Mouse (Mus musculus): ENCODE results near the gene Cldn1.

Cldn1 gene

DNA sequence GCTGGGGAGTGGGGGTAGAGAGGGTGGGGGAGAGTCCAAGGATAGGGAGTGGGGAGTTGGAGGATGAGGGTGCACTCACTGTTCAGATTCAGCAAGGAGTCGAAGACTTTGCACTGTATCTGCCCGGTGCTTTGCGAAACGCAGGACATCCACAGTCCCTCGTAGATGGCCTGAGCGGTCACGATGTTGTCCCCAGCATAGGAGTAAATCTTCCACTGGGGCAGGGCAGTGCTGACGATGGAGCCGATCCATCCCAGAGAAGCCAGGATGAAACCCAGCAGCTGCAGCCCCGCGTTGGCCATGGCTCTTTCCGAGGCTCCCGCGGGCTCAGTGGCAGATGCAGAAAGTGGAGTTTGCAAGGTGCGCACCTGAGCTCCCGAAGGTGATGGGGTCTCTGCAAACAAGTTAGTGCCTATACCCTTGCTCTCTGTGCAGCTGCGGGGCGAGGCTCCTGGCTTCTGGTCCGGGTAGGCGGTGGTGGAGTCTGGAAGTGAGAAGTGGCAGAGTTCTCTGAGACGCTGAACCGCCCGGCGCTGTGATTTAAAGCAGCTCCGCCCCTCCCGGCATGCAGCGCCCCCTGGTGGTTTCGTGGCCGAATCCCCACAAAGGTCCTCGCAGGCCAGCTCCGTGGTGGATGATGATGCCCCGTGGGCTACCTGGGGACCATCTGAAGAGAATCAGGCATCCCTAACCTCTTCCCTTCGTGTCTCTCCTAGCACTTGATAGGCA, at the start of gene Cldn1:
Cldn1 (minus strand) TSS at position 517 of the 729 bp plus-strand sequence.
- peak; percentile 83 to 95 for DNase-seq

DNA sequence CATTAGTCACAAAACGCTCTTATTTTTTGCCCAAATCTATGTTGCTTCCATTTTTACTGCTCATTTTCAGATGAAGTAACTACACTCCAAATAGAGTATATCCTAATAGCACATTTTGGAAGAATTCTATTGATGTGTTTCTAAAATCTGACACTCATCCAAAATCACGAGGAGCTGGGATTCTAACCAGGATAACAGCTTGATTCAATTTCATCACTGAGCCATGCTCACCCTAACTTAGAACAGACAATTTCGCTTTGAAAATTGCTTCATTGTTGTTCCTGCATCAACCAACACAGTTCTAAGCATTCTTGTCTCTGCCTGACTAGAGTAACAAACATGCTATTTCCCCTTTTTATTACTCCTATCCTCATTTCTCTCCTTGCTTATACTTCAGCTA, 47.0 kb upstream of the Cldn1 start:
- DNase-seq: no peak

DNA sequence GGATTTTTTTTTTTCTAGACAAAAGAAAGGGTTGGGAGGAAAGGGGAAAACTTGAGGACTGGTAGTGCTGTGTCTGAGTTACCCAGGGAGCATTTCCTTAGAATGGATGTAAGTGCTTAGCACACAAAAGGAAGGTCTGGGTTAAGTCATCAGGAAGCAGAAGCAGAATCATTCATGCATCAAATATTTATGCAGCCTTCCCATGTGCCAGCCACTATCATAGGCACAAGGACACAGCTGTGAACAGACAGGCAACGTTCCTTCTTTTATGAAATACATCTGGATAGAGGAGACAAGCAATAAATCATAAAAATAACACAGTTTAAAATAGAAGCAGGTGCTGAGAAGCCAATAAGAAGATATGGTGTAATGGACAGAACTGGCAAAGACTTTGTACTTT, 32.4 kb upstream of the Cldn1 start:
- no peak for DNase-seq

DNA sequence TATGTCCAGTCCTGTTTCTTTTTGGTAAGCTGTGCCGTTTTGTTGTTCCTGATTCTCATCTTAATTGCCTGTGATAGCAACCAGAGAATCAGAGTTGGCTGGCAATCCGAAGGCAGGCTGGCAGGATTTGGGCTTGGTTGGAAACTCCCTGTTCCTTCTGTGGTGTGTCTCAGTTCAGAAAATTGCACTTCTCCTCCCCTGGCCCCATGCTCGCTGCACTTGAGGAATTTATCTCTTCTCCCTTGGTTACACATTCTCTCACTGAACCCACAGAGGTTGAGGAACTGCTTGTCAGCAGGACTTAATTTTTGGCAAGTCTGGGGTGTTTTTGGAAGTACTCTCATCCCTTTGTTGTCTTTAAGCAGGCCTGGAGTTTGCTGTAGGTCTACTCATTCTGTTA, 29.3 kb upstream of the Cldn1 start:
- DNase-seq: peak; percentile 74 to 82

DNA sequence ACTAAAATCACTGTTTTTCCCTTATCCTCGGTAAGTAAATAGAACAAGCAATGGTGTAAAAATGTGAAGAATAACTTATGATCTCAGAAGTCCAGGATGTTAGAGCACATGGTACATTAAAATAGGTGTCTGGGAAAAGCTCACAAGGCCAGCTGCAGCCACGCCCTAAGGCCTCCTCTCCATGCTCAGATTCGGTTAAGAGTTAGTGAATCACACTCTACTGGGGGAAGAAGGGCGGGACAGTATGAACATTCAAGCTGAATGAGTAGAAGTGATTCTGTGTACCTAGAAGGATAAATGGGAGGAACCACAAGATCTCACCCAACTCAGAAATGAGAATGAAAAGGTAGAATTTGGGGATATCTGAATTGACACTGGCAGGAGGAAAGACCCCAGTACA, 28.9 kb upstream of the Cldn1 start:
- DNase-seq: no peak

DNA sequence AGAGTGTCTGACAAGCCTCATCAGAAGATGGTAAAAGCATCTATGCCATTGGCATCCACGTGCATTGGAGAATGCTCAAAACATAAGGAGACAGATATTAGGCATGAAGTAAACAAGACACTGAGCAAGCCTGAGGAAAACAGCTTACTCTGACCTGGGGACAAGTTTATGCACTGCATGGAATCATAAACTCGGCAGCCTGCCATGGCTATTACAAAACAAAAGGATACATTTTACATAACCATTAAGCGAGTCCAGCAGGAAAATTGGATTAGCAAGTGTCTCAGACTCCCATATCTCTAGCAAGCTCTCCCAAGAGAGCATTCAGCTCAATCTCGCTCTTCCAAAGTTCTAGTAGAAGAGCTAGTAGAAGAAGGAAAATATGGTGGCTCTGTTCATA, 19.3 kb upstream of the Cldn1 start:
- DNase-seq: no peak

DNA sequence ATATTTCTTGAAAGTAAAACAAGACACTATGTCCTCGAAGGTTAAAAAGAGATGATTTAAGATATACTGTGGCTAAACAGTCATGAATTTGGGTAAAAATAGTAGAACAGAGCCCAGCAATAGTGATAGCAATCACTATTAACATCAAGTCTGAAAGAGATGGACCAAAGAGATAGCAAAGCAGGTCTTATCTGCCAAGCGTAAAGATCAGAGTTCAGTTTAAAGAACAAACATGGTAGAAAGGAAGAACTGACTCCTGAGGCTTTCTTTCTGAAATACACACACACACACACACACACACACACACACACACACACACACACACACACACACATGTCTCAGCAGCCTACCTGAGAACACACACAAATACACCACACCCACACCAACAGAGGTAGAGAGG, 14.5 kb upstream of the Cldn1 start:
- no peak for DNase-seq

DNA sequence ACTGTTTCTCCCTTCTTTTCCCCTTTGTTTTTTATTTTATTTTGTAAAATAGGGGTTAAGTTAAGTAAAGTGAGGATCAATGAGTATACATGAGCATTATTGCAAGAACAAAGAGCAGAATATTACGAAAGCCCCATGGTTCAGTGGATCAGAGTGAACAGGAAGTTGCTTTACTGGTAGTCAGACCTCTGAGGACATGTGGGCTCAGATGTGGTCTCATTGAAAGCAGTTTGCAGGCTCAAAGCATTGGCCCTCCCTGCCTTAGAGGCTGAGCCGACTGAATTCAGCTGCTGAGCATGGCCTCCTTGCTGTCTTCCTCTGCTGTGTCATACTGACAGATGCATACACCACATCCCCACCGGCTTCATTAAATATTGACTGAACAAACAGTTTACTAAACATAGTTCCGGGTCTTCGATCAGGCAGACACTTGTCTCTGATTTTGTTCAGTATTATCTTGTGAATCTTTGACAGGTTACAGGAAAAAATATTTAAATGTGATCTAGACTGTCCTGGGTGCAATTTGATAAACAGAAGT, 12.5 kb upstream of the Cldn1 start:
- no peak for DNase-seq

DNA sequence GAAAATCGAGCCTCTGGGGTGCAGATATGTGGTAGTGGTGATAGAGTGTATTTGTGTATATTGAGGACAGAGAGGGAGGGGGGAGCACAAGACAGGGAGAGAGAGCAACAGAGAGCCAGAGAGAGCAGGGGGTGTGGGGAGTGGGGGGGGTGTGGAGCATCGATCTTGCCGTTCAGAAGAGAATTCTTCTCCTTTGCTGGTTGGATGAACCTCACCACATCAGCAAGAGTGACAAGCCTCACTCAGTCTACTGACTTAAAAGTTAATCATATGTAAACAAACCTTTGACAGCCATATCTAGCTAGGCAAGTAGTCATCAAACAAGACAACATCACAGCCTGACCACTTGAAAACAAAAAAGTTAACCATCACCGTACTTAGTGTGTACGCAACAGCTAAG, 5.5 kb upstream of the Cldn1 start:
- no peak for DNase-seq

DNA sequence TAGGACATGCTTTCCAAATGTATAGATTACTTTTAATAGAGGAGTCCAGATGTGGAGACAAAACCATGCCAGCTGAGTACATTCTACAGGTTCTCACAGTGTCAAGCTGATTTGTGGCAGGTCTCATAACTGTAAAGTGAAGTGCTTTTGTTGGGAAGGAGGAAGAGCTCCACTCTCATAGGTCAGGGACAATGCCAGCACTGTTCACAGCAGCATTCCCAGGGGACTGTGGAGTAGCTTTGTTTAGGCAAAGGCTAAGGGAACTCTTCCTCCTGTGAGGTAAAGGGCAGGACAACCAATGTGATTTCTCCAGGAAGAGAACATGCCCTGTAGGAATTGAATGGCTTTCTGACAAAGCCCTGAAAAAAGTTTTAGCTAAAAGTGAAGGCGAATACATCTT, 1.5 kb downstream of the Cldn1 start:
- no peak for DNase-seq

DNA sequence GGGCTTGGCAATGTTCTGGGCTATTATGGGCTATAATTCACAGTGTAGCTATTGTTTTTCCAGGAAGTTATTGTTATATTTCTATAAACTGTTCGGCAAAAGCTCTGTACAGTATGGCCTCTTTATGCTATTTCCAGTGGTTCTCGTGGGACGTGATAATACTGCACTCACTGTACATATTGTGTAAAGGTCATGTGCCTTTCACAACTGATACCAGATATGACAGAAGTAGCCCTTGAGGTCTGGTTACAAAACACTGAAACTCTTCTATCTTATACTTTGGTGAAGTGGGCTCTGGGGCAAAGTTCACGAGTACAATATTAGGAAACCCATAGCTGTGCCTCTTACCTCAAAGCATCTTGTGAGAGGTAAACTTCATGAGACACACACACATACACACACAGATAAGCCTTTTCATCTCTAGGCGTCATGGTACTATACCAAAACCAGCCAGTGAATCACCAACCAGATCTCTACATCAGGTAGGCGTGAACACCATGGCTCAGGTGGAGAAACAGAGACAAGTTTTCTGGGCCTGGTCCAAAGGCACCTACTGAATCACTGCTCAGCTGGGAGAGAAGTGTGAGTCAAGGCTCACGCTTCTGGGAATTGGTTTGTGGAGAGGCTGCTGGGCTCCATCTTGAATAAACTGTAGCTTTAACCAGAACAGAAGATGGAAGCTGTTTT, 2.5 kb downstream of the Cldn1 start:
- no peak for DNase-seq

DNA sequence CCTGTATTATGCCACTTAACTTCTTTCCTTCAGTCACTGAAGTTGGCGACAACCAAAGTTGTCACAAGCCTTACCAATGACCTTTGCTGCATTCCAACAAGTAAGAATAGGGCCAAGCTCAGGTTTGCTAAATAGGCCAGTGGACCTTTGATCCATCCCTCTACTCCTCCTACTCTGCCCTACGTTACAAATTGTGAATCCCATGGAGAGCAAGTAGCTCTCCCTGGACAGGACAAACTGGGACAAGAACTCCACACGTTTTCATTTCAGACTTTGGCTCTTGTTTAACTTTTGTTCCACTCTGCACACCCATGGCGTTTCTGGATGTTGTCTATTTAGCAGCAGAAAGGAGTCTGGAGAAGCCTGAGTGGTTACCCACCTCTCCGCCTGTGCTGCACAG, 3.5 kb downstream of the Cldn1 start:
- peak; percentile 44 to 75 for DNase-seq

DNA sequence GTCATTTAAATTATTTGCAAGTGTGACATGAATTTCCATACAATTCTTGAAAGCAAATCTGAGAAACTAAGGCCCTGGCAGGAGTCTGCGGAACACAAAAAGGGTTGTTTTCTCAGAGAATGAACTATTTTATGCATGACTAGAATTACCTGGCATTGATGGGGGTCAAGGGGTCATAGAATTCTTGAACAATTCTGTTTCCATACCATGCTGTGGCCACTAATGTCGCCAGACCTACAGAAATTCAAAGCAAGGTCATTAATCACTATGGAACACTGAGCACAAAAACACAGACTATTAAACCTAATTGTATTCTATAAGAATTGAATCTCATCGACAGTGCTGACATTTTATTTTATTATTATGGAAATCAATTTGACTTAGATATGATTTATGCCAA, 10.9 kb downstream of the Cldn1 start:
- no peak for DNase-seq

DNA sequence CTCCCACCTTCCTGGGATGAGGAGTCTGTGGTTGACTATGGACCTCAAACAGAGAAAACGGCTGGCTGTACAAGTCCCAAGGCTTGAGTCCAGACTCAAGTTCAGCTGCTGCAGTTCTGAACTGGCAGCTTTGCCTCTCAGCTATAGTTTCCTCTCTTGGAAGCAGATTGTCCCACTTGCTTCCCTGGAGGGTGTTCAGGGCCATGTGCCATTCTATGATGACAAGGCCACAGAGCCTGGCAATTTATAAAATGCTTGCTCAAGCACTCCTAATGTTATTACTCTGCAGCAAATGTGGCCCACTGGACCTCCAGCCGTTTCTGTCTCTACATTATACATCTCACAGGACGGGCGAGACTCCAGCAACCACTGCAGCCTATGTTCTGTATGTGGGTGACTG, 12.0 kb downstream of the Cldn1 start:
- no peak for DNase-seq

DNA sequence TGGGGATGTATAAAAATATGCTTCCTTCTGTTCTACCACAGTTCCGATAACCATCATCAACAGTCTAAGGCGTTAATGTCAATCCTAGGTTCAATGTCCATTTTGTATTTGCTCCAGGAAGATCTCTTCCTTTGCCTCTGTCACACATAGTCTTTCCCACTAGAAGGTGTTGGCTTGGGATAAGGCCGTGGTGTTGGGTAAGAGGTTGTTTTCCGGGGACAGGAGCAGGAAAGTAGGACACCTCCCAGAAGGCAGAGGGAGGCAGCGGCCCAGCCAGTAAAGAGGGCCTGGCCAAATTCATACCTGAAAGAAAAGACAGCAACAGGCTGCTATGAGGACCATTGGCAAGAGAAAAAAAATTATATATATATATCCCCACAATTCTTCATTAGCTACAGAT, 12.7 kb downstream of the Cldn1 start:
- DNase-seq: no peak

DNA sequence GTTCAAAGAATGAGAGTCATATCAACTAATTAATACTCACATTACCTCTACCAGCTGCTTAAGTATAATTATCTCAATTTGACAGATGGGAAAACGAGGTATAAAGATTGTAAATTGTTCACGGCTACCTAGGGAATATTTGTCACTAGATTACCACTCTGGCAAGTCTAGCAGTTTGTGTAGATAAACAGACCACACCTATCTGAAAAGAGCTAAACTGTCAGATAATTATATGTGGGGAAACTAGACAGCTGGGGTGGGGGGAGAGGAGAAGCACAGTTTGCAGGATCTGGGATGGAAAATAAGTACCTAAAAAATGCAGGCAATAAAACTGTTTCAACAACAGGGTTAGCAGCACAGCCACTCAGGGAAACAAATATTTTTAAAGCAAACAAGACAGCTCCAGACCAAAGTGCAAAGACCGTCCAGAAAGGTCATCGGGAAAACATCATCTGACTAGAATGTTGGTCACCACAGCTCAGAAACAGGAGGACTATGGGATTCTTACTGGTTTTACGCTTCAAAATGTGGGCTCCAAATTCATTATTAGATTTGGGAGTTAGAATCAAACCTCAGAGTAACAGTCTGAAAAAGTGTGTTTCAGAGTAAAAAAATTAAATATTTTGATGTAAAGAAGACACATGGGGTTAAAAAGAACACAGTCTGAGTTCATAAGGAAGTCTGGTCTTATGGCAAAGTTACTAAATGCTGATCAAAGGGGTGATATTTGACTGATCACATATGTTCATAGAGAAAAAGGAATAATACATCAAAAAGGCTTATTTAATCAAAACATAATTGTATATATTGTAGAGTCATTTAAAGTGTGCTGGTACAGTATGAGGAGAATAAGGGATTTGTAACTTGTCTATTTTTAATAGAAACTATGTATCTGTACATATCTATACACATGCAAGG, 13.5 kb downstream of the Cldn1 start:
- DNase-seq: peak; percentile 58 to 72

DNA sequence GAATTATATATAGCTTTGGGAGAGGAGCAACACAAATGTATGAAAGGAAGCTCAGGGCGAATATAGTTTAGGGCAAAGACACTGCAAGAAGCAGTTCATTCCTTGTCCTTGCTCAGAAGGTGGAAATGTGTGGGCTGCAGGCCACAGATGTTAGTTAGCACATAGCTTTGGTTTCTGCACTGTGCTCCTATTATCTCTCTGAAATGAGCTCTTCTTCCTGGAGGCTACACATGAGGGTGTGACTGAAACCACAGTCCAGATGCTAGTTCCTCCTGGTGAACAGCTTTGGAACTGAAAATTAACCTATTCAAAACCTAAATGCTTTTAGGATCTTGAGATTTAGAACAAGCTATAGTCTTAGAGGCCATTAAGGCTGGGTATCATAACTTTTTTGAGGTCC, 16.1 kb downstream of the Cldn1 start:
- DNase-seq: no peak

DNA sequence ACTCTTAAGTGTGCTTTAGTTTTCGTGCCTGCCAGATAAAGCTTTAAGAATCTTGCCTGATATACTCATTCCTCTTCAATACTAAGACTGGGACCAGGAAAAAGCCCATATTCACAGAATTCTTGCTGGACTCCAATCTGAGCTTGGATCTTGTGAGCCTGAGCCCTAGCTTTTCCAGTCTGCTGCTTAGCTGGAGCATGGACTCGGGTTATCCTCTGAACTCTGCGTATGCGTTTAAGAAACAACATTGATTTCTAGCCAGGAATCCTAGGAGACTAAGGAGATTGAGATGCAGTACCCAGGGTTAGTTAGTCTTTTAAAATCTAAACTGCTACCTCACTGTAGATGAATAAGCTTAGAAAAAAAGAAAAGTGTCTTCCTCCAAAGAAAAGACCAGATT, 20.9 kb downstream of the Cldn1 start:
- peak; percentile 26 to 64 for DNase-seq

DNA sequence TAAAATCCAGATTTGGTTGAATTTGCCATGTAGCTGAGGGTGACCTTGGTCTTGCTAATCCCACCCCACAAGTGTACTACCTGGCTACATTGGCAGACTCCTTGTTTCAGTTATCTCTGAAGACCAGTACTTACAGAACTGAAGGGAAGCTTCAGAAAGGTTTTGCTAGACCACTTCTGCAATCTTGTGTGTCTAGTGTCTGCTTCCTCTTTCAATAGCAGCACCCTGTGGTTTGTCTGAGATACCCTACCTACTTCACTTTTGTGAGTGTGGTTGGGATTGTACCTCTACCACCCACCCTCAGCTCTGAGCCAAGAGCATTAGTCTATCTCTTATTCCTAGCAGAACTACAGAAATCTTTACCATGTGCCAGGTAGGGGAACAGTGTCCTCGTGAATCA, 22.8 kb downstream of the Cldn1 start:
- no peak for DNase-seq

DNA sequence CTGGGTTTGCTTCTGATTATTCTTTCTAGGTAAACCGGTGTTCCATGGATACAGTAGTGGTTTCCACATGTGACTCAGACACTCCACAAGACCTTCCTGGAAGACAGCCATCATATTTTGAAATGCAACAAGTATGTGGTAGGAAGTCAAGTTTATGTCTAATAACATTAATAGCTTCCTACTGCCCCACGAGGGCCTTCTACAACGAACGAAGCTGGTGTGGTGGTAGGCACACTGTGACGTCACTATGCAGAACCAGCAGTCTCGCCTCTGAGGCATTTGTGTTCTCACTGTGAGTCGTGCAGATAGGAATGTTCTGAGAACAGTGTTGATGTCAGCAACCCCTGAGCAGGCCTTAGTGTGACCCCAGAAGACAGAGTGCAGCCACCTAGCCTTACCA, 55.4 kb downstream of the Cldn1 start:
- DNase-seq: no peak

DNA sequence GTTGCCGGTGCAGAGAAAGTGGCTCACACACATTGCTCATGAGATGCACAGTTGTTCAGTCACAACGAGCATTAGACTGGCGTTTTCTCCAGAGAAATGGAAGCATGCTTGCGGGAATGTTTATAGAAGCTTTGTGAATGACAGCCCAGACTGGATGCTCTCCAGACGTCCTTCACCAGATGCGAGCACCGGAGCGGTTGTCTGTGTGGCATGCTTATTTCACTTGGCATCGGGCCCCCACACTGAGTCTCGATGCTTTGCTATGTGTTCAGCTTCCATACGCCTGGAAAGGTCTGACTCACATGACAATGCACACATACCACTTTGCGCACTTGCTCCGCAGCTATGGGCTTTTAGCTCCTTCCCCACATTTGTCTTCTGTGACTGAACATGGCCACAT, 56.8 kb downstream of the Cldn1 start:
- no peak for DNase-seq

DNA sequence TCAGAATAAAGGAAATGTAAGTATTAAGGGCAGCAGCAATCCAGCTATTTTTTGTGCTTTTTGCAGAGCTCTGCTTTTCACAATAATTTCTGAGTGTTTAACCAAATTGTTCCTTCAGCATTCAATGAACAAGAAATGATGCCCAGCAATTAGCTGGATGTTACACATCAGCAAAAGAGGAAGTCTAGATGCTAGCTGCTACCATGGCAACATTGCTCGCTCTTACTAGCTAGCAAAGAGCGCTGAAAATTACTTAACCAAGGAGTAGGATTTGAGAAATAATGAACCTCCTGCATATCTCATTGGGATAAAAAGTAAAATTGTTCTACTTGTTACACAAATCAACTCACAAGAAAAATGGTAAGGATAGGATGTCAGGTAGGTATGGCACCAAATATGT, 62.2 kb downstream of the Cldn1 start:
- no peak for DNase-seq
